Mouse (Mus musculus) hindbrain, embryonic 14.5 days (tissue): ENCODE measurements around the gene Myo9a. TPM values are rescaled to one million over a fixed set of nuclear protein-coding genes. Genes with fewer than 3 reads are reported as not detected.

ENCODE experiments used
- ATAC-seq: fragments of 200-750 bp; cut with Nextera tagmentation; 2 replicates; pipeline ENCODE4 v1.8.0; 2017; ENCODE audit warnings: moderate number of reproducible peaks, mild to moderate bottlenecking, moderate TSS enrichment, moderate library complexity; ENCODE audit not compliant: low FRiP score
- DNase-seq: peaks from one replicate; pipeline ENCODE4 v3.0.0-alpha.2; 2015; ENCODE audit warnings: low spot score
- H3K27ac ChIP-seq: fragments of 300-500 bp; sonication (generic); 2 replicates; pipeline ENCODE4 v1.5.1; 2014; ENCODE audit warnings: mild to moderate bottlenecking, moderate library complexity
- H3K27me3 ChIP-seq: fragments of 300-500 bp; sonication (generic); 2 replicates; pipeline ENCODE4 v1.6.1; 2014; ENCODE audit warnings: mild to moderate bottlenecking, low read length, mixed read lengths; ENCODE audit not compliant: control insufficient read depth, insufficient read depth
- H3K36me3 ChIP-seq: fragments of 300-500 bp; sonication (generic); replicated peaks from 2 replicates; pipeline ENCODE4 v1.6.1; 2014; ENCODE audit not compliant: control insufficient read depth, insufficient read depth
- H3K4me1 ChIP-seq: fragments of 300-500 bp; sonication (generic); replicated peaks from 2 replicates; pipeline ENCODE4 v1.6.1; 2014; ENCODE audit warnings: antibody characterized with exemption, low read length, mixed read lengths; ENCODE audit not compliant: control insufficient read depth, insufficient read depth
- H3K4me2 ChIP-seq: fragments of 300-500 bp; sonication (generic); replicated peaks from 2 replicates; pipeline ENCODE4 v1.6.1; 2014; ENCODE audit warnings: mild to moderate bottlenecking, moderate library complexity
- H3K4me3 ChIP-seq: fragments of 300-500 bp; sonication (generic); replicated peaks from 2 replicates; pipeline ENCODE4 v1.5.1; 2014; ENCODE audit warnings: mild to moderate bottlenecking, low read length
- H3K9ac ChIP-seq: fragments of 300-500 bp; sonication (generic); 2 replicates; pipeline ENCODE4 v1.6.1; 2014
- H3K9me3 ChIP-seq: fragments of 300-500 bp; sonication (generic); 2 replicates; pipeline ENCODE4 v1.6.1; 2016; ENCODE audit warnings: low read length; ENCODE audit not compliant: control insufficient read depth
- WGBS: fragments of 180-500 bp; shearing (Covaris S2); extraction: QIAGEN DNeasy Blood & Tissue Kit; methylation state at CpG from one replicate; pipeline ENCODE4 v1.1.7; 2014; 5-methylcytosine and 5-hydroxymethylcytosine counted together
- polyA plus RNA-seq: library from polyadenylated mRNA; unstranded; fragments of >200 nt; fragmentation: Nextera tagmentation; extraction: Ambion mirVana; gene quantifications from 2 replicates; pipeline ENCODE4 v1.2.1, GENCODE M21; 2014

Myo9a gene
- polyA plus RNA-seq, 1 experiment from 2014 or later, result 29.9 TPM

GRCm38 (mm10) chr9:59960559-59960958 is 209.9 kb downstream of the Myo9a start, which contains the start of gene Nr2e3:
TSS of gene Nr2e3 (minus strand) at chr9:59960659.
- ATAC-seq, result no peak
- no peak within 1 kb of the TSS for H3K4me3 ChIP-seq
- no peaks in the 10 kb centered on the region for H3K27me3 ChIP-seq
- no peak within 1 kb of the TSS for H3K27ac ChIP-seq
- H3K9ac ChIP-seq, result no peak within 1 kb of the TSS
- no peaks in the 10 kb centered on the region for H3K4me1 ChIP-seq
- DNase-seq, result no peak
- H3K36me3 ChIP-seq, result no peaks in the 10 kb centered on the region
- WGBS, result 88% methylated on average over 10 of the region's 10 CpGs
- H3K9me3 ChIP-seq, result no peaks in the 10 kb centered on the region
- H3K4me2 ChIP-seq, result no peak within 1 kb of the TSS

GRCm38 (mm10) chr9:59961201-59961955 is 210.7 kb downstream of the Myo9a start:
- no peak for ATAC-seq
- H3K4me2 ChIP-seq, result no peak overlapping the region
- WGBS, result 55% methylated on average over 14 of the region's 14 CpGs
- no peak overlapping the region for H3K27ac ChIP-seq
- H3K36me3 ChIP-seq, result no peaks in the 10 kb centered on the region
- no peak overlapping the region for H3K4me3 ChIP-seq
- H3K9ac ChIP-seq, result no peak overlapping the region
- no peaks in the 10 kb centered on the region for H3K9me3 ChIP-seq
- no peak for DNase-seq
- no peaks in the 10 kb centered on the region for H3K27me3 ChIP-seq
- H3K4me1 ChIP-seq, result no peaks in the 10 kb centered on the region

- no peaks in the 10 kb centered on the region for H3K9me3 ChIP-seq
- WGBS, result 73% methylated on average over 3 of the region's 3 CpGs
- no peak overlapping the region for H3K27ac ChIP-seq
- no peaks in the 10 kb centered on the region for H3K27me3 ChIP-seq
- DNase-seq (no peak), ATAC-seq (no peak)
- no peak overlapping the region for H3K4me3 ChIP-seq
- no peaks in the 10 kb centered on the region for H3K4me1 ChIP-seq
- H3K9ac ChIP-seq, result no peak overlapping the region
- no peaks in the 10 kb centered on the region for H3K36me3 ChIP-seq
- H3K4me2 ChIP-seq, result no peak overlapping the region
Observed at GRCm38 (mm10) chr9:59964367-59964766, 213.7 kb downstream of the Myo9a start.

GRCm38 (mm10) chr9:59965046-59965445 is 214.3 kb downstream of the Myo9a start:
- no peak overlapping the region for H3K4me2 ChIP-seq
- ATAC-seq (no peak), DNase-seq (no peak)
- 87% methylated on average over 10 of the region's 10 CpGs for WGBS
- no peak overlapping the region for H3K9ac ChIP-seq
- H3K4me3 ChIP-seq, result no peak overlapping the region
- H3K27ac ChIP-seq, result no peak overlapping the region
- H3K4me1 ChIP-seq, result no peaks in the 10 kb centered on the region
- H3K36me3 ChIP-seq, result no peaks in the 10 kb centered on the region
- no peaks in the 10 kb centered on the region for H3K9me3 ChIP-seq
- H3K27me3 ChIP-seq, result no peaks in the 10 kb centered on the region

- ATAC-seq, result no peak
Observed at GRCm38 (mm10) chr9:59969383-59969782, 218.7 kb downstream of the Myo9a start.

GRCm38 (mm10) chr9:59971263-59971662 is 220.6 kb downstream of the Myo9a start:
- H3K4me1 ChIP-seq, result 0 out of 2 replicates have a peak, but pooled peaks cover 4% of the 10 kb centered on the region
- H3K27me3 ChIP-seq, result no peaks in the 10 kb centered on the region
- H3K4me3 ChIP-seq, result no peak overlapping the region
- H3K9ac ChIP-seq, result no peak overlapping the region
- H3K27ac ChIP-seq, result no peak overlapping the region
- WGBS, result 60% methylated on average over 4 of the region's 4 CpGs
- ATAC-seq (no peak), DNase-seq (no peak)
- H3K4me2 ChIP-seq, result no peak overlapping the region
- H3K9me3 ChIP-seq, result no peaks in the 10 kb centered on the region
- no peaks in the 10 kb centered on the region for H3K36me3 ChIP-seq

More at GRCm38 (mm10) chr9:59969383-59969782, 218.7 kb downstream of the Myo9a start:
- 29% methylated on average over 6 of the region's 6 CpGs for WGBS
- Histone ChIP-seq H3K4me3 (no peak overlapping the region), H3K27ac (no peak overlapping the region), H3K4me2 (no peak overlapping the region), H3K9me3 (no peaks in the 10 kb centered on the region), H3K27me3 (no peaks in the 10 kb centered on the region), H3K36me3 (no peaks in the 10 kb centered on the region), H3K9ac (no peak overlapping the region), H3K4me1 (0 out of 2 replicates have a peak, but pooled peaks cover 4% of the 10 kb centered on the region)
- peak; percentile 88 for DNase-seq

Other genes starting within 250 kb of the Myo9a start
- 66.6 and 67.2 TPM in 2 replicates for gene Hexa, start 211.4 kb upstream of the Myo9a start, polyA plus RNA-seq
- 0.91 and 0.96 TPM in 2 replicates for gene Tmem202, start 211.0 kb upstream of the Myo9a start, polyA plus RNA-seq
- 35.8 and 36.0 TPM in 2 replicates for gene Celf6, start 173.0 kb upstream of the Myo9a start, polyA plus RNA-seq
- gene Parp6, start 133.6 kb upstream of the Myo9a start, polyA plus RNA-seq, result 216 and 219 TPM in 2 replicates
- gene Pkm, start 94.5 kb upstream of the Myo9a start, polyA plus RNA-seq, result 861 and 971 TPM in 2 replicates
- gene Gramd2, start 70.8 kb upstream of the Myo9a start, polyA plus RNA-seq, result 2.9 and 6.0 TPM in 2 replicates
- gene Senp8, start 186 bp upstream of the Myo9a start, polyA plus RNA-seq, result 11.4 and 11.6 TPM in 2 replicates
- not detected in 2 replicates for gene Nr2e3, start 209.8 kb downstream of the Myo9a start, polyA plus RNA-seq